Mouse (Mus musculus) midbrain, postnatal 0 days (tissue): ENCODE results near the gene Cks1b. TPM values are rescaled to one million over a fixed set of nuclear protein-coding genes. Genes with fewer than 3 reads are reported as not detected.
"Not testable (repeated sequence)": the region's sequence is repeated elsewhere in the genome, so short reads cannot be mapped to it uniquely, and the experiment has no call there.

Experiments used
- ATAC-seq: fragments of 200-750 bp; cut with Nextera tagmentation; 2 replicates; pipeline ENCODE4 v1.8.0; 2017; ENCODE audit warnings: moderate number of reproducible peaks, mild to moderate bottlenecking, moderate TSS enrichment, moderate library complexity; ENCODE audit not compliant: low FRiP score
- DNase-seq: peaks from one replicate; pipeline ENCODE4 v3.0.0-alpha.2; 2015; ENCODE audit warnings: low spot score
- H3K27ac ChIP-seq: fragments of 300-500 bp; sonication (generic); 2 replicates; pipeline ENCODE4 v1.5.1; 2014; ENCODE audit warnings: low read depth, mild to moderate bottlenecking, low read length, mixed read lengths
- H3K27me3 ChIP-seq: fragments of 300-500 bp; sonication (generic); 2 replicates; pipeline ENCODE4 v1.6.1; 2014; ENCODE audit warnings: low read length, control low read depth, mixed read lengths; ENCODE audit not compliant: insufficient read depth
- H3K36me3 ChIP-seq: fragments of 300-500 bp; sonication (generic); 2 replicates; pipeline ENCODE4 v1.6.1; 2014; ENCODE audit warnings: low read length, control low read depth, mixed read lengths; ENCODE audit not compliant: insufficient read depth
- H3K4me1 ChIP-seq: fragments of 300-500 bp; sonication (generic); 2 replicates; pipeline ENCODE4 v1.6.1; 2014; ENCODE audit warnings: mild to moderate bottlenecking, control low read depth, antibody characterized with exemption, low read length, mixed read lengths; ENCODE audit not compliant: insufficient read depth
- H3K4me2 ChIP-seq: fragments of 300-500 bp; sonication (generic); 2 replicates; pipeline ENCODE4 v1.6.1; 2014; ENCODE audit warnings: low read depth, mild to moderate bottlenecking, low read length, mixed read lengths; ENCODE audit not compliant: poor library complexity, severe bottlenecking
- H3K4me3 ChIP-seq: fragments of 300-500 bp; sonication (generic); 2 replicates; pipeline ENCODE4 v1.5.1; 2014; ENCODE audit warnings: low read depth, mild to moderate bottlenecking, low read length, moderate library complexity
- H3K9ac ChIP-seq: fragments of 300-500 bp; sonication (generic); replicated peaks from 2 replicates; pipeline ENCODE4 v1.6.1; 2014; ENCODE audit warnings: mild to moderate bottlenecking, low read length, moderate library complexity, mixed read lengths; ENCODE audit not compliant: poor library complexity, severe bottlenecking
- H3K9me3 ChIP-seq: fragments of 300-500 bp; sonication (generic); 2 replicates; pipeline ENCODE4 v1.6.1; 2016; ENCODE audit warnings: low read length, control low read depth
- CTCF ChIP-seq: IDR thresholded peaks from 2 replicates; pipeline ENCODE4 v1.5.1; 2016; ENCODE audit warnings: antibody characterized with exemption, mild to moderate bottlenecking
- WGBS: fragments of 180-500 bp; shearing (Covaris S2); extraction: QIAGEN DNeasy Blood & Tissue Kit; methylation state at CpG from one replicate; pipeline ENCODE4 v1.1.7; 2014; 5-methylcytosine and 5-hydroxymethylcytosine counted together
- polyA plus RNA-seq: library from polyadenylated mRNA; unstranded; fragments of >200 nt; fragmentation: Nextera tagmentation; extraction: Ambion mirVana; gene quantifications from 2 replicates; pipeline ENCODE4 v1.2.1, GENCODE M21; 2015
- total RNA-seq: library from RNA; depleted of rRNA; stranded (reverse); fragments of >200 nt; gene quantifications from 2 replicates; pipeline ENCODE4 v1.2.3, GENCODE M21; 2014

Gene Cks1b
- total and polyA plus RNA-seq, 2 experiments from 2014 or later = 29.2 to 69.6 TPM

GRCm38 (mm10) chr3:89430171-89431159, 12.3 kb upstream of the Cks1b start, which contains the start of gene Pygo2:
Gene Pygo2 (plus strand): TSS chr3:89430214.
- ATAC-seq = peak; percentile 96
- DNase-seq = peak; percentile 97
- no peaks in the 10 kb centered on the region for H3K9me3 ChIP-seq
- TF ChIP-seq CTCF = no peak
- H3K4me1 ChIP-seq = peaks cover 8% of the 10 kb centered on the region; the same call in 1 of the 2 replicates
- 3% methylated on average over 66 of the region's 68 CpGs for WGBS
- H3K4me3 ChIP-seq = peak within 1 kb of the TSS; percentile 99
- peaks cover 27% of the 10 kb centered on the region for H3K36me3 ChIP-seq
- peak within 1 kb of the TSS; percentile 84 for H3K4me2 ChIP-seq
- H3K27ac ChIP-seq = peak within 1 kb of the TSS; percentile 87
- H3K27me3 ChIP-seq = no peaks in the 10 kb centered on the region
- peak within 1 kb of the TSS; percentile 96 for H3K9ac ChIP-seq

- not testable (repeated sequence) for H3K27me3 ChIP-seq, H3K9me3 ChIP-seq, ATAC-seq, H3K27ac ChIP-seq, H3K9ac ChIP-seq, H3K4me2 ChIP-seq, DNase-seq, H3K4me1 ChIP-seq, H3K4me3 ChIP-seq
- 99% methylated on average over 6 of the region's 7 CpGs for WGBS
- H3K36me3 ChIP-seq = peaks cover 21% of the 10 kb centered on the region
Observed at GRCm38 (mm10) chr3:89429021-89429420, 10.8 kb upstream of the Cks1b start.

GRCm38 (mm10) chr3:89425876-89426275, 7.7 kb upstream of the Cks1b start:
- H3K27ac ChIP-seq = no peak overlapping the region
- peaks cover under 1% of the 10 kb centered on the region; the same call in 1 of the 2 replicates for H3K4me1 ChIP-seq
- no peak for ATAC-seq
- no peak overlapping the region for H3K4me3 ChIP-seq
- H3K9me3 ChIP-seq = no peaks in the 10 kb centered on the region
- H3K36me3 ChIP-seq = peaks cover 4% of the 10 kb centered on the region; the same call in 1 of the 2 replicates
- no peak overlapping the region for H3K9ac ChIP-seq
- WGBS = 80% methylated on average over 4 of the region's 4 CpGs
- H3K4me2 ChIP-seq = no peak overlapping the region
- TF ChIP-seq CTCF = no peak
- no peaks in the 10 kb centered on the region for H3K27me3 ChIP-seq
- no peak for DNase-seq

- peaks cover 4% of the 10 kb centered on the region; the same call in 1 of the 2 replicates for H3K36me3 ChIP-seq
- no peaks in the 10 kb centered on the region for H3K4me1 ChIP-seq
- no peak for TF ChIP-seq CTCF
- 92% methylated on average over 5 of the region's 5 CpGs for WGBS
- no peak overlapping the region for H3K27ac ChIP-seq
- H3K4me2 ChIP-seq = no peak overlapping the region
- H3K4me3 ChIP-seq = no peak overlapping the region
- H3K9ac ChIP-seq = no peak overlapping the region
- ATAC-seq = no peak
- H3K27me3 ChIP-seq = no peaks in the 10 kb centered on the region
- H3K9me3 ChIP-seq = no peaks in the 10 kb centered on the region
- DNase-seq = no peak
Observed at GRCm38 (mm10) chr3:89425141-89425525, 7.0 kb upstream of the Cks1b start.

GRCm38 (mm10) chr3:89424416-89425140, 6.4 kb upstream of the Cks1b start:
- no peaks in the 10 kb centered on the region for H3K27me3 ChIP-seq
- DNase-seq (no peak), ATAC-seq (no peak)
- H3K36me3 ChIP-seq = peaks cover 4% of the 10 kb centered on the region; the same call in 1 of the 2 replicates
- TF ChIP-seq CTCF = no peak
- WGBS = 90% methylated on average over 5 of the region's 5 CpGs
- no peaks in the 10 kb centered on the region for H3K4me1 ChIP-seq
- H3K9ac ChIP-seq = no peak overlapping the region
- no peak overlapping the region for H3K4me3 ChIP-seq
- H3K9me3 ChIP-seq = no peaks in the 10 kb centered on the region
- H3K27ac ChIP-seq = no peak overlapping the region
- H3K4me2 ChIP-seq = no peak overlapping the region
